Mouse (Mus musculus): Measurements from ENCODE around the gene Agrp.
"Not testable (repeated sequence)": the region's sequence is repeated elsewhere in the genome, so short reads cannot be mapped to it uniquely, and the experiment has no call there.

Gene Agrp

DNA sequence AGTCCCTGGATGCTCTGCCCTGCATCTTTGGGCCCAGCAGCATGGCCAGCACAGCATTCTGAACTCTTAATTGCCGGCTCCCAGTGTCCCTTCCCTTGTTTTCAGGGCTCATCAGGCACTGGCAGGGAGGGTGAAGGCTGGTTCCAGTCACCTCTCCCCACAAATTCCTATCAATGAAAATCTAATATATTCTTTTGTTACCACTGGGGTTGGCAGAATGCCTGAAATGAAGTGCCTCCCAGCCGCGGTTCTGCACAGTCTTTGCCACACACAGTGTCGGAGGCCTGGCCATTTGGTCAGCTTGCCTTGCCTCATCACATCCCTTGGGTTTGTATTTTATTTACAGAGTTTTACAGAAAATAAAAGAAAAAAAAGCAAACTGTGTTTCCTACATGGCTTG, 15.4 kb downstream of the Agrp start:
- DNase-seq = peak; percentile 35

DNA sequence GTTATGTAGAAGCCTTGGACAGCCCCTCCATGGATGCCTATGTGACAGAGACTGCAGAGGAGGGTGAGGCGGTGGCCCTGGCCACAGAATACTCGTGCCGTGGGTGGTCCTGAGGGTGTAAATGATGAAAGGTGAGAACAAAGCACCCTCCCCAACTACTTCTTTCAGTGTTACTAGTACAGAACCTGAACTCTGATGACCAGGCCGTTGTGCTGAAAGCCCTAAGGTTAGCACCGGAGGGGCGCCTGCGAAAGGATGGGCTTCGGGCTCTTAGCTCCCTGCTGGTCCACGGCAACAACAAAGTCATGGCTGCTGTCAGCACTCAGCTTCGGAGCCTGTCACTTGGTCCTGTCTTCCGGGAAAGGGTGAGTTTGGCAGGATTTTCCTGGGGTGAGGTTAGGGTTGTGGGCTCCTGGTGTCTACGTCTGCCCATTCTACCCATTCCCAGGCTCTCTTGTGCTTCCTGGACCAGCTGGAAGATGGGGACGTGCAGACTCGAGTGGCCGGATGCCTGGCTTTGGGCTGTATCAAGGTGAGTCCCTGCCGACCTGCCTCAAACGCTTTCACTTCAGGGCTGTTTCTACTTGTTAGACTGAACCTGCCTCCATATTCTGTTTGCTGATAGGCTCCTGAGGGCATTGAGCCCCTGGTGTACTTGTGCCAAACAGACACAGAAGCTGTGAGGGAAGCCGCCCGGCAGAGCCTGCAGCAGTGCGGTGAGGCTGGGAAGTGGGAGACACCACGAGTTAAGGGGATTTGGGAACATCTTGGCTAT, 16.1 kb downstream of the Agrp start:
- DNase-seq = no peak

DNA sequence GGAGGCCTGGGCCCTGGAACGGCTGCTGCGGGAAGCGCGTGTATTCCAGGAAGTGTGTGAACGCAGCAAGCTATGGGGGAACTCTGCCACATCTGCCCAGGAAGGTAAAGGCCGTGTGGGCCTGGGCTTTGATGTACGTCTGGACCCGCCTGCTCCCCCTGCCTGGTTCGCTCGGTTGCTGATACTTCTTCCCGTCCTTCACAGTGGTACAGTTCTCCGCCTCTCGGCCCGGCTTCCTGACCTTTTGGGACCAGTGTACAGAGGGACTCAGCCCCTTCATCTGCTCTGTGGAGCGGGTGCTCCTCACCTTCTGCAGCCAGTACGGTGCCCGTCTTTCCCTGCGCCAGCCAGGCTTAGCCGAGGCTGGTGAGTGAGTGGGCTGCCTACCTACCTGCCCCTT, 17.0 kb downstream of the Agrp start:
- DNase-seq = no peak

DNA sequence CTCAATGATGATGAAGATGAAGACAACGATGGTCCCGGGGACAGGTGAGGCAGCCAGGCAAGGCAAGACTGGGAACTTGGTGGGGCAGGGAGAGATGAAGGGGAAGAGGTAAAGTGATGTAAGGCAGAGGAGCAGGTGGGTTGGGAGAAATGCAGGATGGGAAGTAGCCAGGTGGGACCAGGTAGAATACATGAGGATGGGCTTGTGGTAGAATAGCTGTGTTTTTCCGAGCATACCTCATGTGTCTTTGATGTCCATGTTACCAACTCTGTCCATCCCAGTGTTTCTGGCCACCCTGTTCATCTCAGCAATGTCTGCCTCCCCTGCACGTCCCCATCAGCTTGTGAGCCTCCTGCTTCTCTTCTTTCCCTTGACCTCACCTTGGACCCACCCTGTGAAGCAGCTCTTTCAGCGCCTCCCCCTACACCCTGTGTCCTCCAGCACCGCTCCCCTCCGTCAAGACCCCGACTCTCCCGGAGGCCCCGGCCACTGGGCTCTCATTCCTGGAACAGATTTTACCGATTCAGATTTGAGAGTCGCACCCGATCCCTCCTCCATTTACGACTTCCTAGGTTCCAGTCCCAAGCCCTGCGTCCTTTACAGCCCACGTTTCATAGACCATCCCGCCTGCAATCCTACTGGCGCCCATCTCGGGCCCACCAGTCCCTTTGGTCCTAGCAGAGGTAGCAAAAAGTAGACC, 18.2 kb downstream of the Agrp start:
- no peak for DNase-seq

DNA sequence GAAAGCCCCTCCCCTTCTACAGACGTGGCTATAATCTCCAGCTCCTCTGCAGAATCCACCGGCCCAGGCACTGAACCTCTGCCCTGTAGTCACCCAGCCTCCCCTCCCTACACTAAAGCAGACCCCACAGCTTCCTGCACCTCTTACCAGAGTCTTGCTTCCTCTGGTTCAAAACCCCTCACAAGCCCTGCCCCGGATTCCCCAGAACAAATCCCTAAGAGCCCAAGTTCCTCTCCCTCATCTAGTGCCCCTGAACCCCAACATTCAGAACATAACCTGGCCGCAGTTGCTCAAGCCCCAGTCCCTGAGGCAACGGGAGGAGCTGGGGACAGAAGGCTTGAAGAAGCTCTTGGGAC, 18.9 kb downstream of the Agrp start:
- no peak for DNase-seq

- no peak for DNase-seq
These were observed 19.5 kb downstream of the Agrp start for GRCm38 (mm10) chr8:105617451-105618278.

GRCm38 (mm10) chr8:105615942-105616341, 21.3 kb downstream of the Agrp start:
- no peak for DNase-seq

- peak; percentile 33 for DNase-seq
These were observed 23.2 kb downstream of the Agrp start for GRCm38 (mm10) chr8:105613830-105614511.

DNA sequence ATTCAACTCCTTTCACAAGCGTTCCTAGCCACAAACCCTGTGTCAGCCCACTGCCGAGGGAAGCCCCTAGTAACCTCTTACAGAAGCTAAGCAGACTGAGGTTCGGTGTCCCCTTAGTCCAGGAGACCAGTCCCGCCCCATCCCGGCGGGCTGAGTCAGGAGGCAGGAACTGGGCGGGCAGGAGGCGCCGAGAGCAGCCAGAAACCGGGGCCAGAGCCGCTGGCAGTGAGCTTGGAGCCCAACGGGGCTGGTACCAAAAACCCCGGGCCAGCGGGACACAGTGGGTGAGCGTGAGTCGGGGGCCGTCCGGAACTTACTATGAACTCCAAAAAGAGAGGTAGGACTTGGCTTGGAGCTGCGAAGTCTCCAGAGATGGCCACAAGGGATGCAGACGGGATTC, 24.2 kb downstream of the Agrp start:
- peak; percentile 34 for DNase-seq

GRCm38 (mm10) chr8:105611836-105612235, 25.4 kb downstream of the Agrp start:
- no peak for DNase-seq

- no peak for DNase-seq
These were observed 27.4 kb downstream of the Agrp start for GRCm38 (mm10) chr8:105609771-105610170.

GRCm38 (mm10) chr8:105609355-105609754, 27.8 kb downstream of the Agrp start:
- no peak for DNase-seq

GRCm38 (mm10) chr8:105607684-105608083, 29.5 kb downstream of the Agrp start:
- DNase-seq = peak; percentile 38

DNA sequence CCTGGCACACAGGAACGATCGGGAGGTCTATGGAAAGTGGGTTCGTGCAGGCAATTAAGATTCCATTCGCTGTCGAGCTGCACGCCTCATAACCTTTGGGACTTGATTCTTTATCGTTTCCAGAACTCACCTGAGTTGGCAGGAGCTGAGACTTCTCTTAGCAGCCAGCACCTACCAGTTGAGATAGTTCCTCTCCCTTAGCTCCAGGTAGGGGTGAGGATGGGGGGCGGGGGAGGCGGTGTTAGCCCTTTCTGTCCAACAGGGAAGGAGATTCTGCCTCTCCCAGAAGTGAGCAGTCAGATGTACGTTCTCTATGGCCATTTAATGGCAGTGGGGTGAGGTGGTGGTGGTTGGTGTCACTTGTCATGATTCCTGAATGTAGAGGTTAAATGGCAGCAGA, 30.1 kb downstream of the Agrp start:
- no peak for DNase-seq

GRCm38 (mm10) chr8:105606189-105607023, 30.8 kb downstream of the Agrp start:
- peak; percentile 82 for DNase-seq

DNA sequence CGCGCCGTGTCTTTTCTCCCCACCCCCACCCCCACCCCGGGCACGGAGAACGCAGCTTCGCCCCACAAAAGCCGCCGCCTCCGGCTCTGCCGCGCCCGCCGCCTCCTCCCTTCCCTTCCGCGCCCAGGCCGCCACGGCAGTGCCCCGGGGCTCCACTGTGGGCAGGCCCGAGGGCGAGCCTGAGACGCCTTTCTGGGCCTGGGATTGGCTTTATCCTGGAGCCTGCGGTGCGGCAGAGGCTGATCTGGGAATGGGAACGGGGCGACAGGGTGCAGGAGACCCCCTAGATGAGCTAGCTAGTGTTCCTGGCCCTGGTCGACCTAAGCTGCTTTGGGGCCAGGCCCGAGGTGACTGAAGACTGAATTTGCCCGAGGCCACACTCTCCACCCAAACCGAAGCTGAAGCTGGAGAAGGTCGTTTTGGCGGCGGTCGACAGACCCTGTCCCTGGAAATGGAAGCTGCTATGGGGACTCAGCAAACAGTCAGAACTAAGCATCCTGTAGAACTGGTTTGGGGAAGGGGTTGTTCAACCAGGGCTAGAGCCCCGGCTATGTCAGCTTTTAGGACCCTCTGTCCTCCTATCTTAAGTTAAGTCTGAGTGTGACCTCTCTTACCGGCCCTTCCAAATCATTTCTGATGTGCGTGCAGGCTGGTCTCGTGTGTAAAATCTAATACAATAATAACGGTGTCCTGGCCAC, 31.6 kb downstream of the Agrp start:
- DNase-seq = peak; percentile 49

GRCm38 (mm10) chr8:105604804-105605381, 32.3 kb downstream of the Agrp start, which contains the start of gene Ripor1:
Ripor1 (plus strand) TSS chr8:105605255.
- peak; percentile 70 for DNase-seq

GRCm38 (mm10) chr8:105602540-105602939, 34.7 kb downstream of the Agrp start:
- not testable (repeated sequence) for DNase-seq

- DNase-seq = no peak
These were observed 35.9 kb downstream of the Agrp start for GRCm38 (mm10) chr8:105601301-105601700.

GRCm38 (mm10) chr8:105598777-105599176, 38.4 kb downstream of the Agrp start:
- DNase-seq = no peak
